Mouse (Mus musculus) forebrain, embryonic 16.5 days (tissue): ENCODE measurements around the gene Scfd2. TPM values are rescaled to one million over a fixed set of nuclear protein-coding genes. Genes with fewer than 3 reads are reported as not detected.
A peak's percentile ranks its signal among the peaks of the same experiment; 100 is the strongest.

ENCODE experiments used
- ATAC-seq: fragments of 200-750 bp; cut with Nextera tagmentation; 2 replicates; pipeline ENCODE4 v1.8.0; 2017; ENCODE audit warnings: mild to moderate bottlenecking, moderate library complexity
- H3K27ac ChIP-seq: fragments of 300-500 bp; sonication (generic); 2 replicates; pipeline ENCODE4 v1.5.1; 2014; ENCODE audit warnings: low read length, control low read depth
- H3K27me3 ChIP-seq: fragments of 300-500 bp; sonication (generic); replicated peaks from 2 replicates; pipeline ENCODE4 v1.6.1; 2014; ENCODE audit warnings: low read length; ENCODE audit not compliant: control insufficient read depth, insufficient read depth
- H3K36me3 ChIP-seq: fragments of 300-500 bp; sonication (generic); 2 replicates; pipeline ENCODE4 v1.6.1; 2014; ENCODE audit not compliant: control insufficient read depth, insufficient read depth
- H3K4me1 ChIP-seq: fragments of 300-500 bp; sonication (generic); replicated peaks from 2 replicates; pipeline ENCODE4 v1.6.1; 2014; ENCODE audit warnings: low read length; ENCODE audit not compliant: control insufficient read depth, insufficient read depth
- H3K4me2 ChIP-seq: fragments of 300-500 bp; sonication (generic); 2 replicates; pipeline ENCODE4 v1.6.1; 2014; ENCODE audit warnings: mild to moderate bottlenecking, low read length, control low read depth
- H3K4me3 ChIP-seq: fragments of 300-500 bp; sonication (generic); replicated peaks from 2 replicates; pipeline ENCODE4 v1.5.1; 2014; ENCODE audit warnings: mild to moderate bottlenecking, low read length, control low read depth
- H3K9ac ChIP-seq: fragments of 300-500 bp; sonication (generic); replicated peaks from 2 replicates; pipeline ENCODE4 v1.6.1; 2014; ENCODE audit warnings: low read depth, low read length, control low read depth
- H3K9me3 ChIP-seq: fragments of 300-500 bp; sonication (generic); 2 replicates; pipeline ENCODE4 v1.6.1; 2016; ENCODE audit warnings: low read length; ENCODE audit not compliant: control insufficient read depth
- WGBS: fragments of 180-500 bp; shearing (Covaris S2); extraction: QIAGEN DNeasy Blood & Tissue Kit; methylation state at CpG from one replicate; pipeline ENCODE4 v1.1.7; 2014; 5-methylcytosine and 5-hydroxymethylcytosine counted together
- polyA plus RNA-seq: library from polyadenylated mRNA; unstranded; fragments of >200 nt; fragmentation: Nextera tagmentation; extraction: Ambion mirVana; gene quantifications from 2 replicates; pipeline ENCODE4 v1.2.1, GENCODE M21; 2015

Scfd2 gene
- polyA plus RNA-seq, 1 experiment from 2014 or later = 28.4 TPM

GRCm38 (mm10) chr5:74224480-74224879 is 307.1 kb downstream of the Scfd2 start:
- Histone ChIP-seq H3K9me3 (no peaks in the 10 kb centered on the region), H3K27ac (no peak overlapping the region), H3K4me1 (peaks cover 5% of the 10 kb centered on the region; the same call in 1 of the 2 replicates), H3K27me3 (no peaks in the 10 kb centered on the region), H3K9ac (no peak overlapping the region), H3K4me2 (no peak overlapping the region), H3K4me3 (no peak overlapping the region), H3K36me3 (no peaks in the 10 kb centered on the region)
- no peak for ATAC-seq
- WGBS = 91% methylated on average over 6 of the region's 6 CpGs

- Histone ChIP-seq H3K27me3 (no peaks in the 10 kb centered on the region), H3K4me2 (no peak overlapping the region), H3K27ac (no peak overlapping the region), H3K4me1 (no peaks in the 10 kb centered on the region), H3K4me3 (no peak overlapping the region), H3K9ac (no peak overlapping the region), H3K36me3 (no peaks in the 10 kb centered on the region), H3K9me3 (no peaks in the 10 kb centered on the region)
- WGBS = 88% methylated on average over 4 of the region's 4 CpGs
- ATAC-seq = no peak
Measured at GRCm38 (mm10) chr5:74222626-74223025, 308.9 kb downstream of the Scfd2 start.

GRCm38 (mm10) chr5:74218524-74218923 is 313.0 kb downstream of the Scfd2 start:
- Histone ChIP-seq H3K9me3 (no peaks in the 10 kb centered on the region), H3K4me2 (no peak overlapping the region), H3K27ac (no peak overlapping the region), H3K4me1 (peaks cover 12% of the 10 kb centered on the region), H3K9ac (no peak overlapping the region), H3K36me3 (no peaks in the 10 kb centered on the region), H3K27me3 (no peaks in the 10 kb centered on the region), H3K4me3 (no peak overlapping the region)
- ATAC-seq = no peak
- WGBS = 40% methylated on average over 4 of the region's 4 CpGs

- H3K9me3 ChIP-seq = no peaks in the 10 kb centered on the region
- no peak overlapping the region for H3K9ac ChIP-seq
- H3K4me1 ChIP-seq = peaks cover 12% of the 10 kb centered on the region
- H3K4me2 ChIP-seq = peak overlapping the region; percentile 11
- no peaks in the 10 kb centered on the region for H3K27me3 ChIP-seq
- H3K36me3 ChIP-seq = no peaks in the 10 kb centered on the region
- peak; percentile 56 for ATAC-seq
- 7% methylated on average over 4 of the region's 4 CpGs for WGBS
- H3K4me3 ChIP-seq = no peak overlapping the region
- no peak overlapping the region for H3K27ac ChIP-seq
Measured at GRCm38 (mm10) chr5:74215125-74215524, 316.4 kb downstream of the Scfd2 start.

GRCm38 (mm10) chr5:74214501-74215110 is 317.0 kb downstream of the Scfd2 start:
- peak; percentile 49; the same call in 1 of the 2 replicates for ATAC-seq
- H3K27ac ChIP-seq = 0 out of 2 replicates have a peak overlapping the region, but pooled peaks have one; percentile 23

GRCm38 (mm10) chr5:74211346-74211745 is 320.2 kb downstream of the Scfd2 start:
- Histone ChIP-seq H3K9ac (no peak overlapping the region), H3K27me3 (no peaks in the 10 kb centered on the region), H3K4me2 (no peak overlapping the region), H3K36me3 (no peaks in the 10 kb centered on the region), H3K27ac (no peak overlapping the region), H3K9me3 (no peaks in the 10 kb centered on the region), H3K4me1 (peaks cover 12% of the 10 kb centered on the region), H3K4me3 (no peak overlapping the region)
- 83% methylated on average over 11 of the region's 11 CpGs for WGBS
- no peak for ATAC-seq

More at GRCm38 (mm10) chr5:74214501-74215110, 317.0 kb downstream of the Scfd2 start:
- Histone ChIP-seq H3K4me2 (no peak overlapping the region; the same call in 1 of the 2 replicates), H3K36me3 (no peaks in the 10 kb centered on the region), H3K4me3 (no peak overlapping the region), H3K4me1 (peaks cover 12% of the 10 kb centered on the region), H3K9me3 (no peaks in the 10 kb centered on the region), H3K27me3 (no peaks in the 10 kb centered on the region), H3K9ac (no peak overlapping the region)
- 5% methylated on average over 7 of the region's 7 CpGs for WGBS

GRCm38 (mm10) chr5:74209640-74210039 is 321.9 kb downstream of the Scfd2 start:
- 81% methylated on average over 4 of the region's 4 CpGs for WGBS
- ATAC-seq = no peak
- no peak overlapping the region for H3K9ac ChIP-seq
- no peaks in the 10 kb centered on the region for H3K9me3 ChIP-seq
- no peak overlapping the region for H3K27ac ChIP-seq
- no peak overlapping the region for H3K4me2 ChIP-seq
- H3K4me3 ChIP-seq = no peak overlapping the region
- no peaks in the 10 kb centered on the region for H3K27me3 ChIP-seq
- H3K36me3 ChIP-seq = no peaks in the 10 kb centered on the region
- peaks cover 3% of the 10 kb centered on the region; the same call in 1 of the 2 replicates for H3K4me1 ChIP-seq

- no peak for ATAC-seq
- no peaks in the 10 kb centered on the region for H3K36me3 ChIP-seq
- H3K4me2 ChIP-seq = no peak overlapping the region
- H3K9ac ChIP-seq = no peak overlapping the region
- H3K9me3 ChIP-seq = peaks cover under 1% of the 10 kb centered on the region; the same call in 1 of the 2 replicates
- H3K4me3 ChIP-seq = no peak overlapping the region
- no peak overlapping the region for H3K27ac ChIP-seq
- H3K27me3 ChIP-seq = no peaks in the 10 kb centered on the region
- H3K4me1 ChIP-seq = no peaks in the 10 kb centered on the region
- 76% methylated on average over 7 of the region's 7 CpGs for WGBS
Measured at GRCm38 (mm10) chr5:74208438-74208837, 323.1 kb downstream of the Scfd2 start.

GRCm38 (mm10) chr5:74207209-74207608 is 324.4 kb downstream of the Scfd2 start:
- Histone ChIP-seq H3K9ac (no peak overlapping the region), H3K4me3 (no peak overlapping the region), H3K36me3 (no peaks in the 10 kb centered on the region), H3K9me3 (peaks cover 4% of the 10 kb centered on the region; the same call in 1 of the 2 replicates), H3K27ac (no peak overlapping the region), H3K4me2 (no peak overlapping the region), H3K4me1 (no peaks in the 10 kb centered on the region), H3K27me3 (no peaks in the 10 kb centered on the region)
- WGBS = 81% methylated on average over 3 of the region's 3 CpGs
- ATAC-seq = no peak
